ENCODE assay signal across 28 mouse cellular contexts in the genomic region with DNA sequence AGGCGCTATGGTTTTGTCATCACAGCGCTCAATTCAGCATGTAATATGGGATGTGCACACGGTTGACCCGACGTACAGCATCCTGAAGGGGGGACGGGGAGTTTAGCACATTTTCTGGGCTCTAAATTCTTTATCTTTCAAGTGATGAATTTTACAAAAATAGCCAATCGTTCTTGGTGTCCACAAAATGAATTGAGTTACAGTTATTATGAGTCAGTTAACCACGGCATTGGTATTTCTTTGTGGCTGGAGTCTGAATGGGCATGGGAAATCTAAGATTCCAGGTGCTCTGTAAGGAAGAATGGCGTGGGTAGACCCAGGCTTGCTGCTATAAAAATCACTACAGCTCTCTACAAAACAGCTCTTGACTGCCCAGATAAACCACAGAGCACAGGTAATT. TPM values are rescaled to one million over a fixed set of nuclear protein-coding genes. Genes with fewer than 3 reads are reported as not detected.
DNase-seq lines count a peak whose midpoint lies in the region; TF ChIP-seq lines count a peak whose summit lies in the region.
"Had no signal": no experiment of that assay in that cellular context is flagged by ENCODE, and none has a peak within 500 bp of the region (broad histone marks: within the 10 kb centered on the region; RNA-seq: fewer than 3 reads in every experiment).

No protein-coding gene starts in this region.

- TF ChIP-seq POLR2A in brain, embryonic 14.5 days (IDR thresholded peaks at IDR 0.05; ENCODE audit: borderline replicate concordance, extremely low read depth, insufficient read depth, insufficient read length, poor library complexity, severe bottlenecking) = no peak

- H3K4me3 ChIP-seq in heart, embryonic 10.5 days = no peak overlapping the region
- H3K4me3 ChIP-seq: forebrain, embryonic 10.5 days; forebrain, embryonic 13.5 days; heart, embryonic 13.5 days; hindbrain, embryonic 12.5 days; intestine, embryonic 15.5 days had no signal

- WGBS in heart, embryonic 10.5 days = 83% methylated on average over 9 of the region's 9 CpGs

- H3K4me1 ChIP-seq in heart, embryonic 10.5 days = no peaks in the 10 kb centered on the region
- H3K4me1 ChIP-seq: forebrain, embryonic 10.5 days; forebrain, embryonic 13.5 days; heart, embryonic 13.5 days; hindbrain, embryonic 12.5 days; intestine, embryonic 15.5 days had no signal

- H3K27ac ChIP-seq in heart, embryonic 10.5 days = no peak overlapping the region
- H3K27ac ChIP-seq: forebrain, embryonic 10.5 days; forebrain, embryonic 13.5 days; heart, embryonic 13.5 days; hindbrain, embryonic 12.5 days; intestine, embryonic 15.5 days had no signal

- H3K36me3 ChIP-seq in heart, embryonic 10.5 days = no peaks in the 10 kb centered on the region
- H3K36me3 ChIP-seq: forebrain, embryonic 10.5 days; heart, embryonic 13.5 days; hindbrain, embryonic 12.5 days; intestine, embryonic 15.5 days had no signal

- peak; percentile 38 for DNase-seq in heart, embryonic 10.5 days (ENCODE audit: low spot score)
- DNase-seq in heart, postnatal 10 days = no peak
- peak; percentile 74 for DNase-seq in 3T3-L1 (ENCODE audit: low read depth, low spot score)
- peak; percentile 19 for DNase-seq in brain, embryonic 14.5 days (ENCODE audit: low read depth)
- no peak for DNase-seq in left cerebral cortex, adult 9 months (ENCODE audit: low spot score in 2 of 2)
- no peak for DNase-seq in ovary, adult 18-20 months (ENCODE audit: low spot score)
- DNase-seq: adrenal gland, adult 8-10 months; adrenal gland, postnatal 25 days; cerebellum, adult 18-20 months; cerebellum, adult 9-10 months; cerebellum, postnatal 14 days; gastrocnemius, postnatal 10 days; gastrocnemius, postnatal 36 days had no signal

- H3K27me3 ChIP-seq in heart, embryonic 10.5 days (ENCODE audit: insufficient read depth, poor library complexity, severe bottlenecking) = no peaks in the 10 kb centered on the region
- H3K27me3 ChIP-seq: forebrain, embryonic 13.5 days; heart, embryonic 13.5 days; hindbrain, embryonic 12.5 days; intestine, embryonic 15.5 days had no signal

- intact Hi-C loops in heart, postnatal 10 days (cut with DNase I) = no loop called here

- no peak for TF ChIP-seq CTCF in brain, embryonic 14.5 days (IDR thresholded peaks at IDR 0.05; ENCODE audit: borderline replicate concordance, extremely low read depth, insufficient read depth, insufficient read length)

- no peaks in the 10 kb centered on the region for H3K9me3 ChIP-seq in heart, embryonic 10.5 days
- H3K9me3 ChIP-seq: forebrain, embryonic 10.5 days; forebrain, embryonic 13.5 days; heart, embryonic 13.5 days; hindbrain, embryonic 12.5 days; intestine, embryonic 15.5 days had no signal

RNA-seq across cellular contexts. Expression of gene Odaph, which starts 2.0 kb away (rescaled TPM):
- not detected in 2 replicates for polyA plus RNA-seq in heart, embryonic 10.5 days (2016; fragmentation: Nextera tagmentation; extraction: Ambion mirVana)
- total RNA-seq in heart, postnatal 10 days (2021) = not detected
- not detected in 2 replicates for polyA plus RNA-seq in brain, embryonic 14.5 days (2012; rRNA removed)
- total RNA-seq: adrenal gland, adult 8-10 months; adrenal gland, postnatal 25 days; gastrocnemius, postnatal 36 days; granulocyte monocyte progenitor cell, adult 5-6 weeks; heart, postnatal 25 days; hematopoietic stem cell, adult 5-6 weeks had no signal
- polyA plus RNA-seq: activated CD4-positive, CD25-positive, alpha-beta regulatory T cell, adult 4 months; C2C12; CD4-positive, CD25-positive, alpha-beta regulatory T cell, adult 4 months; embryonic facial prominence, embryonic 11.5 days; embryonic facial prominence, embryonic 14.5 days; forebrain, embryonic 10.5 days; forebrain, embryonic 13.5 days; forebrain, embryonic 16.5 days; heart, embryonic 13.5 days; heart, embryonic 16.5 days; hindbrain, embryonic 12.5 days; intestine, embryonic 15.5 days had no signal

RNA-seq across cellular contexts. Expression of gene Rchy1, which starts 26.4 kb away (rescaled TPM):
- polyA plus RNA-seq in heart, embryonic 10.5 days (2016; fragmentation: Nextera tagmentation; extraction: Ambion mirVana) = 56.7 and 60.1 TPM in 2 replicates
- total RNA-seq in heart, postnatal 10 days (2021) = 10 to 100 TPM; 38.3 to 42.3 TPM
- polyA plus RNA-seq in brain, embryonic 14.5 days (2012; rRNA removed) = 53.6 and 58.8 TPM in 2 replicates

RNA-seq across cellular contexts. Expression of gene Cdkl2, which starts 54.4 kb away (rescaled TPM):
- 0.68 and 0.99 TPM in 2 replicates for polyA plus RNA-seq in heart, embryonic 10.5 days (2016; fragmentation: Nextera tagmentation; extraction: Ambion mirVana)
- 1 to 10 TPM; 2.9 to 3.1 TPM for total RNA-seq in heart, postnatal 10 days (2021)
- polyA plus RNA-seq in brain, embryonic 14.5 days (2012; rRNA removed) = 2.9 and 4.4 TPM in 2 replicates
- total RNA-seq: hematopoietic stem cell, adult 5-6 weeks had no signal

Comparison
In these comparisons a context has a peak if more than half of its experiments do, and no peak if none do; other contexts are left out.
1. DNase-seq: peak in heart, embryonic 10.5 days (single experiment), 3T3-L1 (single experiment) and brain, embryonic 14.5 days (single experiment); none in heart, postnatal 10 days (0 of 2), left cerebral cortex, adult 9 months (0 of 2) and ovary, adult 18-20 months (single experiment).